Mouse (Mus musculus): ENCODE results near the gene Dab1. TPM values are rescaled to one million over a fixed set of nuclear protein-coding genes. Genes with fewer than 3 reads are reported as not detected.

The Dab1 gene
- polyA plus RNA-seq, 1 experiment from 2014 or later, result 9.8 TPM

DNA sequence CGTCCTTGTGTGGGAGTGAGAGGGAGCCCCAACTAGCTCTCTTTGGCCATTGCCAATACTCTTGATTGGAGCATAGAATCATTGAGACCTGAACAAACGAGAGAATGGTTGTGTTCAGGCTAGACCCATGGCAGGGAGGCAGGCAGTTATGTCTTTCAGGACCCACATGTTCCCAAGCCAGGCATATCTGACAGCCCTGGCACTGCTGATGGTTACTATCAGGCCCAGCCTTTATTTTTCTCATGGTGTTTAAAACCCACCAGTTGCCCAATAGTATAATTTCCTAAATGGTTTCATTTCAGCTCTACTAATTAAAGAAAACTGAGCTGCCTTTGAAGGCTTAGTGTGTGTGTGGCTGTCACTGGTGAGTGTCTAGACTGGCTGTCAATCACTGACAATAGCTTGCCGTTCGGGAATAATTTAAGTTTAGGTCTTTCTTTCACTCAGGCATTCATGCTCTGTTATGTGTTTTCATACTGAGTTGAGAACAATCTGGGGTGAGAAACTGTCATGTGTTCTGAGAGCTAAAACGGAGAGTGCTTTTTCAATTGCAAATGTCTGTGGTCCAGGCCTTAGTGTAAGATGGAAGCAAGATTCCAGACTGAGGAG is 17.1 kb downstream of the Dab1 start:
- Histone ChIP-seq H3K4me3 (no peak overlapping the region), H3K4me1 (peaks cover 7% of the 10 kb centered on the region), H3K9me3 (replicated peaks) (no peaks in the 10 kb centered on the region), H3K27me3 (ENCODE audit: low read depth, poor library complexity, severe bottlenecking) (0 out of 2 replicates have a peak, but pooled peaks cover 3% of the 10 kb centered on the region), H3K27ac (no peak overlapping the region), H3K36me3 (no peaks in the 10 kb centered on the region)
- WGBS, result 79% methylated on average over 5 of the region's 5 CpGs
- no peak for DNase-seq (ENCODE audit: low spot score)

DNA sequence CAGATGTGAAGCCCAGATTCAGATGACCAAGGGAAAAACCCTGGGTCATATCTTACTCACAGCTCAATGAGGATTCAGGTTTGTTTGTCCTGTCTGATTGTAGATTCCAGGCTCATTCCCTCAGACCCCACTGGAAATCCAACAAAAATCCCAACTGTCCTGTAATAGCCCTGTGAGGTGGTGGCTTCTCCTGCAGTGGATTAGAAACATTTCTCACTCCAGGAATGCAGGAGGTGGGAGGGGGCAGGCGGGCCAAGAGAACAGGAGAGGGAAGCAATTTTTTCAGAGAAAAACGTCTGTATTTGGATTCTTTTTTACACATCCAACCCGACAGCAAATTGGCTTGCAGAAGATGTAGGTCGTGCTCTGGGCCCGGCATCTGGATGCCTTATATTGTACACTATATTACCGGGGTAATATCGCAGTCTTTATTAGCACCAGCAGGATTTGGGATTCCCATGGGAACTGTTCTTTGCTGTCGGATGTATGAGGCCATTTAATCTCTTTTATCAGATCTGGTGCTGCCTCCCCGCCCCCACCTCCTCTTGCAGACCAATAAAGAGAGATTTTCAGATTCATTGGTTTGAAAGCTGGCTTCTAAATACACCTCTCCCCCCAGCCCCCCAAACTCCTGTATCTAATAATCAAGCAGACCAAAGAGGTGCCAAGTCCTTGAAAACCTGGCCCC is 29.2 kb downstream of the Dab1 start:
- no peak overlapping the region for H3K27ac ChIP-seq
- no peak for DNase-seq (ENCODE audit: low spot score)
- H3K4me1 ChIP-seq, result peaks cover 13% of the 10 kb centered on the region
- no peaks in the 10 kb centered on the region for H3K9me3 ChIP-seq (replicated peaks)
- H3K36me3 ChIP-seq, result no peaks in the 10 kb centered on the region
- WGBS, result 52% methylated on average over 9 of the region's 9 CpGs
- no peaks in the 10 kb centered on the region for H3K27me3 ChIP-seq (ENCODE audit: low read depth, poor library complexity, severe bottlenecking)
- H3K4me3 ChIP-seq, result no peak overlapping the region

DNA sequence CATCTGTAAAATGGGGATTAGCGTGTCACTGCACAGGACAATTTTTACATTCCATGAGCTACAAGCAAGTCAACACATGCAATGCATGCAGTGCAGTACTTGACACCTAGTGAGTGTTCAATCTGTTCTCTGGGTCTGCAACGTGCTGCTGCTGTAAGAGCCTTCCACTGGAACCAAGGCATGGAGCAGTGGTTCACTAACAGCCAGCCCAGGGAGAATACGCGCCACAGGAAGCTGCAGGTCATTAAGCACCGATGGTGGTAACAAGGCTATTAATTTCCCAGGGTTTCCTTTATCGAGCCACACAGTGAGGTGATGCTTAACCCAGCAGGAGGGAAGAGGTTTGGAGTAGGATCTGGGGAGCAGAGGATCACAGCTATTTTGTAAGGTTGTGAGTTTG is 36.6 kb downstream of the Dab1 start:
- 34% methylated on average over 6 of the region's 6 CpGs for WGBS
- Histone ChIP-seq H3K4me3 (no peak overlapping the region), H3K36me3 (no peaks in the 10 kb centered on the region), H3K27ac (no peak overlapping the region), H3K9me3 (replicated peaks) (no peaks in the 10 kb centered on the region), H3K27me3 (ENCODE audit: low read depth, poor library complexity, severe bottlenecking) (no peaks in the 10 kb centered on the region), H3K4me1 (peaks cover 7% of the 10 kb centered on the region; the same call in 1 of the 2 replicates)
- peak; percentile 24 for DNase-seq (ENCODE audit: low spot score)

DNA sequence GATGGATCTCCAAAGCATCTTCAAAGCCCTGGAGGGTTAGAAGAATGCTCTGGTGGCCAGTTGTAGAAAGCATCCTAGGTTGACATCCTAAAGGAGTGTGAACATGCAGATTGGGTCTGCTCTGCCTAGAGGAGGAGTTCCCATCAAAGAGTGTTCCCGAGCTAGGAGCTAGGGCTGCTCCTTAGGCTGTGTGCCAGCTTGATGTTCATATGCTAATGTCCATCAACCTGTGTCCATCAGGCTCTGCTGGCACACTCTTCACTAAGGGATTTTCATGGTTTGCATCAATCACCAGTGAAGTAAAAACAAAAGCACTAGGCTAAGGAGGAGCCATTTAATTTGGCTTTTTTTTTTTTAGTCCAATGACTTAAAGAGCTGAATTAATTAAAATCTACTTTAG is 42.2 kb downstream of the Dab1 start:
- Histone ChIP-seq H3K27me3 (ENCODE audit: low read depth, poor library complexity, severe bottlenecking) (no peaks in the 10 kb centered on the region), H3K27ac (no peak overlapping the region), H3K9me3 (replicated peaks) (no peaks in the 10 kb centered on the region), H3K4me1 (no peaks in the 10 kb centered on the region), H3K4me3 (no peak overlapping the region), H3K36me3 (no peaks in the 10 kb centered on the region)
- 55% methylated on average over 1 of the region's 1 CpGs for WGBS
- no peak for DNase-seq (ENCODE audit: low spot score)

DNA sequence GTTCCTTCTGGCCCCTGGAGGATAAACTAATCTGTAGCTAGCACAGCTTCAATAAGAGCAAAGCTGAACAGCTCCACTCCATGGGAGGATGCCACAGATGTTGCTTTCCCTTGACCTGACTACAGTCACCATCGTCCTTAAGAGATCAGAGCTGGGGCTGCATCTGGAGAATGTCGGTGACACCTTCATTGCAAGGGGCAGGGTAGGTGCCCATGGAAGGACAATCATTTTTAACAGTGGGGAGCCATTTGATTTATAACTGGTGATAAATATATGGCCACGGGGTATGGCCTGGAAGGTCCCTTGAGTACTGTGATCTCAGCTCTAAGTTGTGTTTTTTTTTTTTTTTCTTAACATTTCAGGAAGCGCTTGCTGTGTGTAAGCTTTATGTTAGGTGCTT is 48.3 kb downstream of the Dab1 start:
- Histone ChIP-seq H3K27me3 (ENCODE audit: low read depth, poor library complexity, severe bottlenecking) (no peaks in the 10 kb centered on the region), H3K4me3 (no peak overlapping the region), H3K27ac (no peak overlapping the region), H3K36me3 (no peaks in the 10 kb centered on the region), H3K4me1 (peaks cover 6% of the 10 kb centered on the region; the same call in 1 of the 2 replicates), H3K9me3 (replicated peaks) (no peaks in the 10 kb centered on the region)
- WGBS, result 40% methylated on average over 4 of the region's 4 CpGs
- DNase-seq (ENCODE audit: low spot score), result peak; percentile 44

DNA sequence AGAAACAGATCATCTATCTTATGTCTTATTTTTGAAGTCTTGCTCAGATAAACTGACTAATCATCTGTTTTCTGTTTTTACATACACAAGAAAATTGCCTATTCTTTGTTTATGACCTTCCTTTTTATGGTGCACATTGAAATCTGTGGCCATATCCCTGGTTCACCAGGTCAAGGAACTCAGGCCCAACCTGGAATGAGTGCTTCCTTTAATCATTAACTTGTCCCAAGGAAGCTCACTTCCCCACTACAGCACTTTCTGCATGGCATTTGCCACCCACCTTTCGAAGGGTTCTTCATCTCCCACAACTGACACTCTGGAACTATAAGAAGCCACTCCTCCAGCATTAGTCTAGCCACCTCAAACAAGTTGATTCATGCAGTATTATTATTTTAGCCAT is 58.0 kb downstream of the Dab1 start:
- Histone ChIP-seq H3K36me3 (no peaks in the 10 kb centered on the region), H3K27ac (no peak overlapping the region), H3K27me3 (ENCODE audit: low read depth, poor library complexity, severe bottlenecking) (no peaks in the 10 kb centered on the region), H3K4me1 (no peaks in the 10 kb centered on the region), H3K9me3 (replicated peaks) (no peaks in the 10 kb centered on the region), H3K4me3 (no peak overlapping the region)
- DNase-seq (ENCODE audit: low spot score), result no peak
- WGBS, result 81% methylated on average over 1 of the region's 1 CpGs

DNA sequence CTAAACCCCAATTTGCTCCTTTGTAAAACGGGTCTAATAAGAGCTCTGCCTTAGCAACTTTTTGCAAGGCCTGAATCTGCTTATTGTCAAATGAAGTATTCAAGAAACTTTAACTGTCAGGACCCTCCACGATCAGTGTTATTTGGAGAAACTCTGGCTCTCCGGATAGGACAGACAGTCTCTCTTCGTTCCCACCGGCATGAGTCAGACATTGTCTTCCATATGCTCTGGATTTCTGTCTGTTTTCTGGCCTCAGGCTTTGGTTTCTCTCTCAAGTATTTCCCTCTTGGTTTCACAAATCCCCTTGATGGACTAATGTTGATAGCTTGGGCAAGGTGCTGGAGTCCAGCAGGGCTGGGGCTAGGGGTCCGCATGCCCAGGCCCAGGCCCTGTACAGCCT is 59.3 kb downstream of the Dab1 start:
- Histone ChIP-seq H3K9me3 (replicated peaks) (no peaks in the 10 kb centered on the region), H3K27ac (no peak overlapping the region), H3K27me3 (ENCODE audit: low read depth, poor library complexity, severe bottlenecking) (no peaks in the 10 kb centered on the region), H3K4me1 (no peaks in the 10 kb centered on the region), H3K4me3 (no peak overlapping the region), H3K36me3 (no peaks in the 10 kb centered on the region)
- DNase-seq (ENCODE audit: low spot score), result no peak
- WGBS, result 88% methylated on average over 6 of the region's 6 CpGs

DNA sequence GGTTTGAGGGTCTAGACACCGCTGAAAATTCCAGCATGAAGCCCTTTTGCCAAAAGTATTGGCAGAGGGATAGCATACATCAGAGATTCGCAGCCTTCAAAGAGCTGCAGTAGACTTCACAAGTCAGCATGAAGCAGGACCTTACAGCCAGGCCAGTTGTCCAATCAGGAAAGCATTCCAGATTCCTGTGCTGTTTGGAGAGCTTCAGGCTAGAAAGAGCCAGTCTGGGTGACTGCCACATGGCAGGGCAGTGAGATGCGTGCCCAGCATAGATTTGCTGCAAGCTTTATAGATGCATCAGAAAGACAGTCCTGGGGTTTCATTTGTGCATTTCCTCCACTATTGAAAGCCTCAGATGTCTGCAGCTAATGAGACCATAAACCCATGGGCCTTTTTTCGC is 66.0 kb downstream of the Dab1 start:
- Histone ChIP-seq H3K36me3 (no peaks in the 10 kb centered on the region), H3K27me3 (ENCODE audit: low read depth, poor library complexity, severe bottlenecking) (no peaks in the 10 kb centered on the region), H3K4me1 (no peaks in the 10 kb centered on the region), H3K27ac (no peak overlapping the region), H3K9me3 (replicated peaks) (no peaks in the 10 kb centered on the region), H3K4me3 (no peak overlapping the region)
- no peak for DNase-seq (ENCODE audit: low spot score)
- 69% methylated on average over 4 of the region's 4 CpGs for WGBS

DNA sequence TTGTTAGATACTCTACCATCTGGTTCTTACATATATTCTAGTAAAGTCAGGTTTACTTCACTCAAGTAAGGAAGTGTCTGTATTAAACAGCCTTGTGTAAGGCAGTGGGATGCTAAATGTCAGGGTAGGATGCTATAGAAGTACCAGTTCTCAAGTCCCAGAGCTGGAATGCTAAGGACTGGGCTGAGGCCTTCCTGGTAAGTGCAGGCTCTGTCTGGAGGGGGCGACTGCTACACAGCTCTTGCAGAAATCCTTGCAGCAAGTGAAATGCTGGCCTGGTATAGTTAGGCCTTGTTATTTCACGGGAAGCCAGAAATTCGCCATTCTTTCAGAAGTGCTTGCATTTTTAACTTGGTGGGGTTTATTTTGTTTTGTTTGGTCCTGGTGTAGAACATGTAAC is 72.6 kb downstream of the Dab1 start:
- 58% methylated on average over 3 of the region's 3 CpGs for WGBS
- DNase-seq (ENCODE audit: low spot score), result no peak

DNA sequence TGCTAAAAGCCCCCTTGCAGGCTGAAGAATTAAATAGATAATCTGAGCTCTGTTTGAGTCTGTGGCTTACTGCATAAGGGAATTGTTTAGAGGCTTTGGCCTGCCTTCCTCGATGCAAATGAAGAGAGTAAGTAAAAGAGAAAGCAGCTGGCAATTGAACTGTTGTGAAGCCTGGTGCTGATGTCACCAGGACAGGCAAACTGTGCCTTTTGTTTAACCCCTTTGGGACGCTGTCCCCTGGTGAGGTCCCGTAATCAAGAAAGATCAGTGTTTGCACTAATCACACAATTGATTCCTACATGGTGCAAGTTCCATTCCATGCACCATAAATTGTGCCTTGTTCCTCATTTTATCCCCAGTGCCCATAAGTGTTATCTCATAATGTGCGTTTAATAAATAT is 80.6 kb downstream of the Dab1 start:
- no peaks in the 10 kb centered on the region for H3K4me1 ChIP-seq
- H3K27ac ChIP-seq, result no peak overlapping the region
- no peak for DNase-seq (ENCODE audit: low spot score)
- whole genome bisulfite sequencing, result 50% methylated on average over 4 of the region's 4 CpGs
- H3K36me3 ChIP-seq, result no peaks in the 10 kb centered on the region
- no peak overlapping the region for H3K4me3 ChIP-seq
- no peaks in the 10 kb centered on the region for H3K9me3 ChIP-seq (replicated peaks)
- H3K27me3 ChIP-seq (ENCODE audit: low read depth, poor library complexity, severe bottlenecking), result no peaks in the 10 kb centered on the region

More for the DNA sequence above, 72.6 kb downstream of the Dab1 start:
- no peaks in the 10 kb centered on the region for H3K9me3 ChIP-seq (replicated peaks)
- no peak overlapping the region for H3K4me3 ChIP-seq
- H3K27ac ChIP-seq, result no peak overlapping the region
- H3K27me3 ChIP-seq (ENCODE audit: low read depth, poor library complexity, severe bottlenecking), result no peaks in the 10 kb centered on the region
- H3K4me1 ChIP-seq, result no peaks in the 10 kb centered on the region
- no peaks in the 10 kb centered on the region for H3K36me3 ChIP-seq

DNA sequence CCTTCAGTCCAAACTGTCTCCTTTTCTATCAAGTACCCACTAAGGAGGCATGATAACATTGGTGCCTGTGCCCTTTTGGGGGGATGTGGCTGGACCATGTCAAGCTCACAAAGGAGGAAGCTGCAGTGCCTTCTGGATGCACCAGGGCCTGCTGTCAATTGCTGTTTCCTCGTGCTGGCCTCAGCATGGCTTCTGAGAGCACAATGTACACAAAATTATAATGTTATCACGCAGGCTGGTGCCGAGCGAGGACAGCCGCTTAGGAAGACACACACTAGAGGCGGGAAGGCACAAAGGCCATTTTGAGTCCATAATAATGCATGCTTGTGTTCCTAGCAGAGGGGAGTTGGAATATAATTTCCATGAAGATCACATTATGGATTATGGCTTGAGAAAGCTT is 81.2 kb downstream of the Dab1 start:
- Histone ChIP-seq H3K4me1 (no peaks in the 10 kb centered on the region), H3K27me3 (ENCODE audit: low read depth, poor library complexity, severe bottlenecking) (no peaks in the 10 kb centered on the region), H3K4me3 (no peak overlapping the region), H3K36me3 (no peaks in the 10 kb centered on the region), H3K9me3 (replicated peaks) (no peaks in the 10 kb centered on the region), H3K27ac (no peak overlapping the region)
- WGBS, result 82% methylated on average over 6 of the region's 6 CpGs
- no peak for DNase-seq (ENCODE audit: low spot score)

DNA sequence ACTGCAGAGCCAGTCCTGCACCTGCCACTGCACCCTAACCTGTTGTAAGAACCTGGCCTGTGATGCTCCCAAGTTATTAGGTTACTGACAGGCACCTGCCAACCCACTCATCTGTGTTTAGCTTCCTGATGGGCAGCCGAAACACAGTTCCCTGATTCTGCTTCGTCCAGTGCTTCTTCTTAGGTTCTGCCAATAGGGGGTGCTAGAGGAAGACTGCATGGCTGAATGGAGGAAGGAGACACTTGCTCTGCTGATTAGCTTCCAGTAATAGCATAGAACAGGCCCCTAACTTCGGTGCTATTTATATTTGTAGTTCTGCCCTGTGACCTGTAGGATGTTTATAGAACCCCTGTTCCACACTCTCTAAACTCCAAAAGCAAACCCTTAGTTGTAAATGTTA is 83.0 kb downstream of the Dab1 start:
- no peak for DNase-seq (ENCODE audit: low spot score)
- Histone ChIP-seq H3K4me3 (no peak overlapping the region), H3K36me3 (no peaks in the 10 kb centered on the region), H3K4me1 (no peaks in the 10 kb centered on the region), H3K27me3 (ENCODE audit: low read depth, poor library complexity, severe bottlenecking) (no peaks in the 10 kb centered on the region), H3K9me3 (replicated peaks) (no peaks in the 10 kb centered on the region), H3K27ac (no peak overlapping the region)
- WGBS, result 61% methylated on average over 3 of the region's 3 CpGs

DNA sequence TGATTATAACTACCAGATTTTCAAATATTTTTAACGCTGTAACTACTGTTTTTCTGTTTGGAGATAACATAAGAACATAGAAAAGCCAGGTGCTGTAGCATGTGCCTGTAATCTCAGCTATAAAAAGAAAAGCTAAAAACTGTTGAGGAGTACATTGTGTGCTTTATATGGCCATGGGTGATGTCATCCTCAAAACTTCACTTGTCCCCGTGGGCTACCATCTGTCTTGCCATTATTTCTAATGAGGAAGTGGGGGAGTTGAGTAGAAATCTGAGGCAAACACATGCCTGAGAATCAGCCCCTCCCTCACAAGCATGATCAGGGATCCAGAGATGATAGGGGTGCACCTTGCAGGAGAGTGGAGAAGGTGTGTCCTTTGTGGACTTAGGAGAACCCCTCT is 85.3 kb downstream of the Dab1 start:
- Histone ChIP-seq H3K9me3 (replicated peaks) (no peaks in the 10 kb centered on the region), H3K4me1 (no peaks in the 10 kb centered on the region), H3K36me3 (no peaks in the 10 kb centered on the region), H3K27ac (no peak overlapping the region), H3K27me3 (ENCODE audit: low read depth, poor library complexity, severe bottlenecking) (no peaks in the 10 kb centered on the region), H3K4me3 (no peak overlapping the region)
- WGBS, result 81% methylated on average over 2 of the region's 2 CpGs
- DNase-seq (ENCODE audit: low spot score), result no peak

DNA sequence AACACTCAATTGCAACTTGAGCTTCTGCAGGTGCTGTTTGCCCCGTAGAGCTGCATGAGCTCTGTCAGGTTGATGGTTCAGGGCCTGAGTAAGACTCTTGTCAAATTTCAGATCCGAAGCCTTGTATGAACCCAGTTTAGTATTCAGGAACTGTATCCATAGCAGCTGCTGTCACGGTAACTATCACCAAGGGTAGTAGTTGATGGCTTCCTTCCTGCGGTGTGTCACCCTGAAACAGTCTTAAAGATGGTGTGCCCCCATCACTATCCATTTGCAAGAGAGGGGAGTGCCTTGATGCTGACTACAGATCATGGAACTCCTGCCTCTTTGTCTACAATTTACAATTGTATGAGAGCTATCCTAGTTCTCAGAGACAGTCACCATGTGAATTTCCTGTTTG is 87.3 kb downstream of the Dab1 start:
- H3K9me3 ChIP-seq (replicated peaks), result no peaks in the 10 kb centered on the region
- 87% methylated on average over 4 of the region's 4 CpGs for WGBS

More for the DNA sequence above, 87.3 kb downstream of the Dab1 start:
- H3K4me1 ChIP-seq, result no peaks in the 10 kb centered on the region
- no peaks in the 10 kb centered on the region for H3K36me3 ChIP-seq
- DNase-seq (ENCODE audit: low spot score), result no peak
- H3K4me3 ChIP-seq, result no peak overlapping the region
- no peaks in the 10 kb centered on the region for H3K27me3 ChIP-seq (ENCODE audit: low read depth, poor library complexity, severe bottlenecking)
- no peak overlapping the region for H3K27ac ChIP-seq

Data from limb, embryonic 10.5 days (tissue).